Mouse (Mus musculus): ENCODE data around the gene Ddx54. TPM values are rescaled to one million over a fixed set of nuclear protein-coding genes. Genes with fewer than 3 reads are reported as not detected.

The Ddx54 gene
- polyA plus RNA-seq, 1 experiment from 2014 or later = 50.7 TPM

GRCm38 (mm10) chr5:120586741-120587615, 25.6 kb upstream of the Ddx54 start:
- Histone ChIP-seq H3K27ac (0 out of 2 replicates have a peak overlapping the region, but pooled peaks have one; percentile 25), H3K4me1 (peaks cover 28% of the 10 kb centered on the region), H3K4me2 (peak overlapping the region; percentile 92), H3K4me3 (replicated peaks) (peak overlapping the region; percentile 77), H3K27me3 (peaks cover 6% of the 10 kb centered on the region; the same call in 1 of the 2 replicates), H3K36me3 (replicated peaks) (peaks cover 11% of the 10 kb centered on the region), H3K9me3 (0 out of 2 replicates have a peak, but pooled peaks cover 3% of the 10 kb centered on the region), H3K9ac (peak overlapping the region; percentile 38; the same call in 1 of the 2 replicates)
- WGBS = 14% methylated on average over 17 of the region's 17 CpGs
- no peak for ATAC-seq (ENCODE audit: low FRiP score)

- H3K4me3 ChIP-seq (replicated peaks) = peak overlapping the region; percentile 77
- H3K9me3 ChIP-seq = 0 out of 2 replicates have a peak, but pooled peaks cover 3% of the 10 kb centered on the region
- no peak for ATAC-seq (ENCODE audit: low FRiP score)
- H3K36me3 ChIP-seq (replicated peaks) = peaks cover 11% of the 10 kb centered on the region
- H3K27ac ChIP-seq = no peak overlapping the region
- 44% methylated on average over 9 of the region's 9 CpGs for WGBS
- H3K9ac ChIP-seq = peak overlapping the region; percentile 80; the same call in 1 of the 2 replicates
- H3K4me2 ChIP-seq = peak overlapping the region; percentile 92
- H3K27me3 ChIP-seq = peaks cover 6% of the 10 kb centered on the region; the same call in 1 of the 2 replicates
- peaks cover 28% of the 10 kb centered on the region for H3K4me1 ChIP-seq
These were observed 25.0 kb upstream of the Ddx54 start for GRCm38 (mm10) chr5:120587616-120587926.

GRCm38 (mm10) chr5:120587940-120588568, 24.5 kb upstream of the Ddx54 start:
- H3K4me2 ChIP-seq = peak overlapping the region; percentile 92
- H3K36me3 ChIP-seq (replicated peaks) = peaks cover 7% of the 10 kb centered on the region
- H3K9me3 ChIP-seq = 0 out of 2 replicates have a peak, but pooled peaks cover 3% of the 10 kb centered on the region
- 3% methylated on average over 28 of the region's 29 CpGs for WGBS
- no peak for ATAC-seq (ENCODE audit: low FRiP score)
- peak overlapping the region; percentile 77 for H3K4me3 ChIP-seq (replicated peaks)
- H3K4me1 ChIP-seq = peaks cover 28% of the 10 kb centered on the region
- H3K27me3 ChIP-seq = peaks cover 6% of the 10 kb centered on the region; the same call in 1 of the 2 replicates
- 0 out of 2 replicates have a peak overlapping the region, but pooled peaks have one; percentile 58 for H3K27ac ChIP-seq
- H3K9ac ChIP-seq = peak overlapping the region; percentile 80

GRCm38 (mm10) chr5:120588569-120589094, 23.9 kb upstream of the Ddx54 start, which contains the start of the genes Tpcn1 and Iqcd:
TSS of gene Tpcn1 (minus strand) at chr5:120588673.
TSS of gene Iqcd (plus strand) at chr5:120589016.
- 0 out of 2 replicates have a peak, but pooled peaks cover 3% of the 10 kb centered on the region for H3K9me3 ChIP-seq
- peak within 1 kb of the TSS; percentile 80 for H3K9ac ChIP-seq
- peak within 1 kb of the TSS; percentile 92 for H3K4me2 ChIP-seq
- peaks cover 28% of the 10 kb centered on the region for H3K4me1 ChIP-seq
- peaks cover 2% of the 10 kb centered on the region for H3K36me3 ChIP-seq (replicated peaks)
- under 1% methylated on average over 35 of the region's 35 CpGs for WGBS
- H3K4me3 ChIP-seq (replicated peaks) = peak within 1 kb of the TSS; percentile 77
- ATAC-seq (ENCODE audit: low FRiP score) = peak; percentile 98
- H3K27ac ChIP-seq = 0 out of 2 replicates have a peak within 1 kb of the TSS, but pooled peaks have one; percentile 58
- peaks cover 6% of the 10 kb centered on the region; the same call in 1 of the 2 replicates for H3K27me3 ChIP-seq

GRCm38 (mm10) chr5:120590356-120591010, 22.1 kb upstream of the Ddx54 start:
- Histone ChIP-seq H3K27me3 (peaks cover 6% of the 10 kb centered on the region; the same call in 1 of the 2 replicates), H3K9ac (no peak overlapping the region), H3K9me3 (0 out of 2 replicates have a peak, but pooled peaks cover 3% of the 10 kb centered on the region), H3K36me3 (replicated peaks) (no peaks in the 10 kb centered on the region), H3K4me2 (no peak overlapping the region), H3K4me1 (peaks cover 25% of the 10 kb centered on the region), H3K27ac (no peak overlapping the region), H3K4me3 (replicated peaks) (no peak overlapping the region)
- ATAC-seq (ENCODE audit: low FRiP score) = no peak
- WGBS = 81% methylated on average over 16 of the region's 16 CpGs

GRCm38 (mm10) chr5:120592141-120592540, 20.4 kb upstream of the Ddx54 start:
- H3K4me2 ChIP-seq = no peak overlapping the region
- H3K36me3 ChIP-seq (replicated peaks) = no peaks in the 10 kb centered on the region
- no peak for ATAC-seq (ENCODE audit: low FRiP score)
- peaks cover 17% of the 10 kb centered on the region for H3K4me1 ChIP-seq
- no peak overlapping the region for H3K27ac ChIP-seq
- H3K27me3 ChIP-seq = peaks cover 6% of the 10 kb centered on the region; the same call in 1 of the 2 replicates
- H3K9me3 ChIP-seq = 0 out of 2 replicates have a peak, but pooled peaks cover 3% of the 10 kb centered on the region
- H3K9ac ChIP-seq = no peak overlapping the region
- 71% methylated on average over 7 of the region's 7 CpGs for WGBS
- no peak overlapping the region for H3K4me3 ChIP-seq (replicated peaks)

GRCm38 (mm10) chr5:120594485-120594884, 18.1 kb upstream of the Ddx54 start:
- Histone ChIP-seq H3K9ac (no peak overlapping the region), H3K27ac (no peak overlapping the region), H3K9me3 (0 out of 2 replicates have a peak, but pooled peaks cover 3% of the 10 kb centered on the region), H3K4me2 (no peak overlapping the region), H3K36me3 (replicated peaks) (no peaks in the 10 kb centered on the region), H3K4me1 (peaks cover 2% of the 10 kb centered on the region; the same call in 1 of the 2 replicates), H3K4me3 (replicated peaks) (no peak overlapping the region), H3K27me3 (no peaks in the 10 kb centered on the region)
- no peak for ATAC-seq (ENCODE audit: low FRiP score)
- 89% methylated on average over 6 of the region's 6 CpGs for WGBS

GRCm38 (mm10) chr5:120599625-120600024, 12.9 kb upstream of the Ddx54 start:
- H3K36me3 ChIP-seq (replicated peaks) = no peaks in the 10 kb centered on the region
- H3K4me2 ChIP-seq = no peak overlapping the region
- no peak overlapping the region for H3K27ac ChIP-seq
- H3K4me1 ChIP-seq = peaks cover 2% of the 10 kb centered on the region; the same call in 1 of the 2 replicates
- no peak overlapping the region for H3K4me3 ChIP-seq (replicated peaks)
- H3K9me3 ChIP-seq = no peaks in the 10 kb centered on the region
- H3K27me3 ChIP-seq = no peaks in the 10 kb centered on the region
- no peak for ATAC-seq (ENCODE audit: low FRiP score)
- no peak overlapping the region for H3K9ac ChIP-seq
- 92% methylated on average over 6 of the region's 6 CpGs for WGBS

GRCm38 (mm10) chr5:120600946-120601668, 11.4 kb upstream of the Ddx54 start:
- Histone ChIP-seq H3K9me3 (no peaks in the 10 kb centered on the region), H3K27ac (no peak overlapping the region), H3K4me3 (replicated peaks) (no peak overlapping the region), H3K27me3 (no peaks in the 10 kb centered on the region), H3K9ac (no peak overlapping the region), H3K4me1 (peaks cover 5% of the 10 kb centered on the region), H3K4me2 (no peak overlapping the region), H3K36me3 (replicated peaks) (no peaks in the 10 kb centered on the region)
- 62% methylated on average over 11 of the region's 11 CpGs for WGBS
- no peak for ATAC-seq (ENCODE audit: low FRiP score)

GRCm38 (mm10) chr5:120602210-120602609, 10.3 kb upstream of the Ddx54 start:
- ATAC-seq (ENCODE audit: low FRiP score) = no peak
- Histone ChIP-seq H3K36me3 (replicated peaks) (no peaks in the 10 kb centered on the region), H3K9me3 (no peaks in the 10 kb centered on the region), H3K9ac (no peak overlapping the region), H3K4me2 (no peak overlapping the region), H3K27me3 (no peaks in the 10 kb centered on the region), H3K27ac (no peak overlapping the region), H3K4me3 (replicated peaks) (no peak overlapping the region), H3K4me1 (peaks cover 5% of the 10 kb centered on the region)
- 88% methylated on average over 12 of the region's 12 CpGs for WGBS

- 54% methylated on average over 7 of the region's 7 CpGs for WGBS
- 0 out of 2 replicates have a peak, but pooled peaks cover 6% of the 10 kb centered on the region for H3K36me3 ChIP-seq (replicated peaks)
These were observed 9.0 kb upstream of the Ddx54 start for GRCm38 (mm10) chr5:120603515-120603914.

More at GRCm38 (mm10) chr5:120603515-120603914, 9.0 kb upstream of the Ddx54 start:
- Histone ChIP-seq H3K4me3 (replicated peaks) (no peak overlapping the region), H3K27ac (no peak overlapping the region), H3K4me2 (no peak overlapping the region), H3K9me3 (no peaks in the 10 kb centered on the region), H3K4me1 (peaks cover 5% of the 10 kb centered on the region), H3K9ac (no peak overlapping the region), H3K27me3 (no peaks in the 10 kb centered on the region)
- no peak for ATAC-seq (ENCODE audit: low FRiP score)

Measured in forebrain, embryonic 12.5 days (tissue).